Mouse (Mus musculus) lung, postnatal 0 days (tissue): ENCODE results near the gene Pfpl. TPM values are rescaled to one million over a fixed set of nuclear protein-coding genes. Genes with fewer than 3 reads are reported as not detected.

Source experiments
- ATAC-seq: fragments of 200-750 bp; cut with Nextera tagmentation; 2 replicates; pipeline ENCODE4 v1.8.0; 2017; ENCODE audit warnings: moderate library complexity
- DNase-seq: peaks from one replicate; pipeline ENCODE4 v3.0.0-alpha.2; 2016; ENCODE audit warnings: low spot score
- H3K27ac ChIP-seq: fragments of 300-500 bp; sonication (generic); 2 replicates; pipeline ENCODE4 v1.5.1; 2014; ENCODE audit warnings: antibody characterized with exemption, mild to moderate bottlenecking, low read length, mixed read lengths
- H3K27me3 ChIP-seq: fragments of 300-500 bp; sonication (generic); replicated peaks from 2 replicates; pipeline ENCODE4 v1.6.1; 2014; ENCODE audit warnings: low read length, mixed read lengths; ENCODE audit not compliant: insufficient read depth
- H3K36me3 ChIP-seq: fragments of 300-500 bp; sonication (generic); 2 replicates; pipeline ENCODE4 v1.6.1; 2014; ENCODE audit warnings: low read length, mixed read lengths; ENCODE audit not compliant: insufficient read depth
- H3K4me1 ChIP-seq: fragments of 300-500 bp; sonication (generic); 2 replicates; pipeline ENCODE4 v1.6.1; 2014; ENCODE audit warnings: antibody characterized with exemption, low read depth, low read length, mixed read lengths; ENCODE audit not compliant: insufficient read depth
- H3K4me2 ChIP-seq: fragments of 300-500 bp; sonication (generic); replicated peaks from 2 replicates; pipeline ENCODE4 v1.6.1; 2014; ENCODE audit warnings: low read depth, mild to moderate bottlenecking, low read length, moderate library complexity, mixed read lengths
- H3K4me3 ChIP-seq: fragments of 300-500 bp; sonication (generic); 2 replicates; pipeline ENCODE4 v1.5.1; 2014; ENCODE audit warnings: low read depth, low read length
- H3K9ac ChIP-seq: fragments of 300-500 bp; sonication (generic); replicated peaks from 2 replicates; pipeline ENCODE4 v1.6.1; 2014; ENCODE audit warnings: low read depth, mild to moderate bottlenecking
- H3K9me3 ChIP-seq: fragments of 300-500 bp; sonication (generic); 2 replicates; pipeline ENCODE4 v1.6.1; 2016; ENCODE audit warnings: low read length, mixed read lengths
- CTCF ChIP-seq: IDR thresholded peaks from 2 replicates; pipeline ENCODE4 v1.5.1; 2016; ENCODE audit warnings: antibody characterized with exemption, mild to moderate bottlenecking
- EP300 ChIP-seq: IDR thresholded peaks from 2 replicates; pipeline ENCODE4 v1.6.1; 2016; ENCODE audit warnings: antibody characterized with exemption, mild to moderate bottlenecking, control low read depth
- WGBS: fragments of 180-500 bp; shearing (Covaris S2); extraction: QIAGEN DNeasy Blood & Tissue Kit; methylation state at CpG from one replicate; pipeline ENCODE4 v1.1.7; 2014; 5-methylcytosine and 5-hydroxymethylcytosine counted together
- polyA plus RNA-seq: library from polyadenylated mRNA; unstranded; fragments of >200 nt; fragmentation: Nextera tagmentation; extraction: Ambion mirVana; gene quantifications from 2 replicates; pipeline ENCODE4 v1.2.1, GENCODE M21; 2015

The Pfpl gene
- not detected in 2 replicates for polyA plus RNA-seq

DNA sequence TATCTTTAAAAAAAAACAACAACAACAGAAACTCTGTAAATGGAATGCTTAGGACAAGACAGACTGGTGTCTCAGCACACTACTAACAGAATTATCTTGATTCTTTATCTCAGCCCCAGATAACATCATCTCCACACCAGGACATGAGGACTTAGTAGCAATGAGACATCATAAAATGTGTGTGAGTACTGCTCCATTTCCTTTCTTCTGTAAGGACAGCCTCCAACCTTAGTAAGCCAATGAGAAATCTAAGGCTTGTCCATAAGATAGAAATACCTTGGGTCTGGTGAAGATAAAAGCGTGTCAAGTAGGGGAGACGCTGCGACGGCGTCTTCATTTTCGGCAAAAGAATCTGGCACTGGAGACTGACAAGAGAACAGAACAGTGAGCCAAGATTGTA lies at the start of gene Pfpl:
Gene Pfpl (plus strand): TSS at position 301 of the 400 bp plus-strand sequence.
- TF ChIP-seq EP300 = no peak
- TF ChIP-seq CTCF = no peak
- 93% methylated on average over 6 of the region's 6 CpGs for WGBS
- ATAC-seq = no peak
- Histone ChIP-seq H3K36me3 (no peaks in the 10 kb centered on the region), H3K9ac (no peak within 1 kb of the TSS), H3K4me3 (no peak within 1 kb of the TSS), H3K27ac (no peak within 1 kb of the TSS), H3K9me3 (no peaks in the 10 kb centered on the region), H3K27me3 (no peaks in the 10 kb centered on the region), H3K4me2 (no peak within 1 kb of the TSS), H3K4me1 (no peaks in the 10 kb centered on the region)
- no peak for DNase-seq

DNA sequence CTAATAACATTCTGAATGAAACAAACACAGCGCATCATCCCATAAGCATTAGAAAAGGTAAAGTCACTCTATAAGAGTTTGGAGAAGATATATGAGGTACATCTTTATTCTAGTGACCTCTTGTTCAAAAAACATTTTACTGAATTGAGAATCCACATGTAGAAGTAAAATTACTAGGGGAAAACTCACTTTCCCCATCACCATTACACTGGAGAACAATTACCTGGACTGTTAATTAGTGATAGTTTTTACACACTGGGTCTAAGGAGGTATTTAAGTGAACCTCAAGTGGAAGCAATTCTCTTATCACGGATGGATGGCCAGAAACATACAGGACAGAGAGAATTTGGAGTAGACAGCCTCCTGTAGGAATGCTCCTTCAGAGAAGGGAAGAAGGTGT lies 40.7 kb upstream of the Pfpl start, which contains the start of gene Olfr1440:
Gene Olfr1440 (plus strand): TSS at position 301 of the 400 bp plus-strand sequence.
- Histone ChIP-seq H3K4me3 (no peak within 1 kb of the TSS), H3K9me3 (no peaks in the 10 kb centered on the region), H3K4me1 (no peaks in the 10 kb centered on the region), H3K27ac (no peak within 1 kb of the TSS), H3K36me3 (no peaks in the 10 kb centered on the region), H3K27me3 (no peaks in the 10 kb centered on the region), H3K4me2 (no peak within 1 kb of the TSS), H3K9ac (no peak within 1 kb of the TSS)
- TF ChIP-seq CTCF (no peak), EP300 (no peak)
- DNase-seq (no peak), ATAC-seq (no peak)
- WGBS = 70% methylated on average over 2 of the region's 2 CpGs

DNA sequence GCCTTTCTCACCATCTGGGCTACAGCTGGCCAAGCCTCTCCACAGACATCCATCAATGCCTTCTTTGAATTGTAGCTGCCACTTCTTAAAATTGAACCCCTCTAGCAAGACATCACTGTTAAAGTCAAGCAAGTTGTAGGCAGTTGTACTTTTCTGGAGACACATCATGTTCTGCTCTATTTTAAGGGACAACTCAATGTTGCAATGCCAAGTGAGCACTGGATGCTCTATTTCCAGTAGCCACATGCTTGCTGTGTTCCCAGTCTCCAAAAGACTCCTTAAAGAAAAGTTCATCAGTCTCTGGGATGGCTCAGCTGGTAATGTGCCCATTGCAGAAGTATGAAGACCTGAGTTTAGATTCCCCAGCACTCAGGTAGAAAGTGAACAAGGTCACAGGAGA lies 14.0 kb upstream of the Pfpl start:
- Histone ChIP-seq H3K4me2 (no peak overlapping the region), H3K4me3 (no peak overlapping the region), H3K9me3 (no peaks in the 10 kb centered on the region), H3K4me1 (no peaks in the 10 kb centered on the region), H3K27ac (no peak overlapping the region), H3K36me3 (no peaks in the 10 kb centered on the region), H3K9ac (no peak overlapping the region), H3K27me3 (no peaks in the 10 kb centered on the region)
- TF ChIP-seq EP300 (no peak), CTCF (no peak)
- ATAC-seq (no peak), DNase-seq (no peak)

- Histone ChIP-seq H3K4me1 (no peaks in the 10 kb centered on the region), H3K27ac (no peak within 1 kb of the TSS), H3K4me2 (no peak within 1 kb of the TSS), H3K27me3 (no peaks in the 10 kb centered on the region), H3K36me3 (no peaks in the 10 kb centered on the region), H3K4me3 (no peak within 1 kb of the TSS), H3K9me3 (no peaks in the 10 kb centered on the region), H3K9ac (no peak within 1 kb of the TSS)
- DNase-seq (no peak), ATAC-seq (no peak)
- TF ChIP-seq EP300 (no peak), CTCF (no peak)
These were observed 10.3 kb upstream of the Pfpl start, which contains the start of gene Olfr1441 for GRCm38 (mm10) chr19:12417361-12417760. Gene Olfr1441, plus strand, starts transcription at chr19:12417433.

DNA sequence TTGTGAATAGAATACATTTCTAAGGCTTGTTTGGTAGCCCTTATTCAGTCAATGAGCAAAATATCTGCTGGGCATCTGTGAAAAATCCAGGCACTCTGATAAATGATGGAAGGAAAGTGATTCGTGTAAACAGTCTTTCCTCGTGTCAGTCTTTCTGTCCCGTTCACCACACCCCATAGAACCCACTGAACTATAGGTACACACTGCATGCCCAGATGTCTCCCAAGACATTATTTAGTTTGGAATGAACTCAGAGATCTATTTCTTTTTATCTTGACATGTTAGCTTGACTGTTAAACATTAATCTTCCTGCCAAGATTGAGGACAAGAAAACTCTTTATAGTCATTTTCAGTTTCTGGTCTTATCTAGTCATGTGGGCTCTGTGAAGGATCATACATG lies 9.4 kb upstream of the Pfpl start:
- 29% methylated on average over 3 of the region's 3 CpGs for WGBS
- H3K4me1 ChIP-seq = no peaks in the 10 kb centered on the region
- H3K9me3 ChIP-seq = no peaks in the 10 kb centered on the region
- ATAC-seq (no peak), DNase-seq (no peak)
- no peaks in the 10 kb centered on the region for H3K27me3 ChIP-seq
- H3K36me3 ChIP-seq = no peaks in the 10 kb centered on the region
- H3K4me2 ChIP-seq = no peak overlapping the region
- no peak overlapping the region for H3K4me3 ChIP-seq
- TF ChIP-seq CTCF = no peak
- TF ChIP-seq EP300 = no peak
- H3K27ac ChIP-seq = no peak overlapping the region
- H3K9ac ChIP-seq = no peak overlapping the region

DNA sequence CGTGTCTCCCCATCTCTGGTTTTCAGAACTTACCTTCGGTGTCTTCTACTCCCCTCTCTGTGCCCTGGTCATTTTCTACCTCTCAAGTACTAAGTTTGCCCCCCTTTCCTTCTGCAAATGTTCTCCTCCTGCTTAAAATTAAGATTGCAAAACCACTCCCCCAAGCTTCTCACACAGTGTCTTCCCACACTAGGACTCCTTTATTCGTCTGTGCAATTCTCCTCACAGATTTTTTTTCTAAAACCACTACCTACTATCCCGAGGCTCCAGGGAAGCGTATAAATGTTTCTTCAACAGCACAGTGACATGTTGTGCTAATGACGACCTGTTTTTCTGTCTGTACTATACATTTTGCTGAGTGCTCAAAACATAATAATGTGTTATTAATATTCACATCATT lies 7.2 kb upstream of the Pfpl start:
- Histone ChIP-seq H3K27ac (no peak overlapping the region), H3K9me3 (no peaks in the 10 kb centered on the region), H3K27me3 (no peaks in the 10 kb centered on the region), H3K4me1 (no peaks in the 10 kb centered on the region), H3K4me3 (no peak overlapping the region), H3K9ac (no peak overlapping the region), H3K4me2 (no peak overlapping the region), H3K36me3 (no peaks in the 10 kb centered on the region)
- ATAC-seq (no peak), DNase-seq (no peak)
- 60% methylated on average over 6 of the region's 6 CpGs for WGBS
- TF ChIP-seq CTCF (no peak), EP300 (no peak)

DNA sequence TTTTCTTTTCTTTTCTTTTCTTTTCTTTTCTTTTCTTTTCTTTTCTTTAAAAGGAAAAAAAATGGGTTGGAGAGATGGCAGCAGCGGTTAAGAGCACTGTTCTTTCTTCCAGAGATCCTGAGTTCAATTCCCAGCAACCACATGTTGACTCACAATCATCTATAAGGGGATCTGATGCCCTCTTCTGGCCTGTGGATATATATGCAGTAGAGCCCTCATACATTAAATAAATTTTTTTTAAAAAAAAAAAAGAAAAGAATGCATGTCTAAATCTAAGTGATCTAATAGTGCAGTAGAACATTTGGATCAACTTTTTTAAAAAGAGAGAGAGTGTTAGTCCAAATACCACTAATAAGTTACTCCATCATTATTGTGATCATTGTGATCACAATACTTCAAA lies 6.0 kb upstream of the Pfpl start:
- H3K9ac ChIP-seq = no peak overlapping the region
- no peak overlapping the region for H3K4me3 ChIP-seq
- ATAC-seq (no peak), DNase-seq (no peak)
- H3K9me3 ChIP-seq = no peaks in the 10 kb centered on the region
- no peaks in the 10 kb centered on the region for H3K27me3 ChIP-seq
- no peak for TF ChIP-seq EP300
- TF ChIP-seq CTCF = no peak
- no peak overlapping the region for H3K4me2 ChIP-seq
- H3K27ac ChIP-seq = no peak overlapping the region
- no peaks in the 10 kb centered on the region for H3K4me1 ChIP-seq
- no peaks in the 10 kb centered on the region for H3K36me3 ChIP-seq
- 86% methylated on average over 1 of the region's 1 CpGs for WGBS
